8 mouse cellular contexts compared by ENCODE assay signal in the genomic region with DNA sequence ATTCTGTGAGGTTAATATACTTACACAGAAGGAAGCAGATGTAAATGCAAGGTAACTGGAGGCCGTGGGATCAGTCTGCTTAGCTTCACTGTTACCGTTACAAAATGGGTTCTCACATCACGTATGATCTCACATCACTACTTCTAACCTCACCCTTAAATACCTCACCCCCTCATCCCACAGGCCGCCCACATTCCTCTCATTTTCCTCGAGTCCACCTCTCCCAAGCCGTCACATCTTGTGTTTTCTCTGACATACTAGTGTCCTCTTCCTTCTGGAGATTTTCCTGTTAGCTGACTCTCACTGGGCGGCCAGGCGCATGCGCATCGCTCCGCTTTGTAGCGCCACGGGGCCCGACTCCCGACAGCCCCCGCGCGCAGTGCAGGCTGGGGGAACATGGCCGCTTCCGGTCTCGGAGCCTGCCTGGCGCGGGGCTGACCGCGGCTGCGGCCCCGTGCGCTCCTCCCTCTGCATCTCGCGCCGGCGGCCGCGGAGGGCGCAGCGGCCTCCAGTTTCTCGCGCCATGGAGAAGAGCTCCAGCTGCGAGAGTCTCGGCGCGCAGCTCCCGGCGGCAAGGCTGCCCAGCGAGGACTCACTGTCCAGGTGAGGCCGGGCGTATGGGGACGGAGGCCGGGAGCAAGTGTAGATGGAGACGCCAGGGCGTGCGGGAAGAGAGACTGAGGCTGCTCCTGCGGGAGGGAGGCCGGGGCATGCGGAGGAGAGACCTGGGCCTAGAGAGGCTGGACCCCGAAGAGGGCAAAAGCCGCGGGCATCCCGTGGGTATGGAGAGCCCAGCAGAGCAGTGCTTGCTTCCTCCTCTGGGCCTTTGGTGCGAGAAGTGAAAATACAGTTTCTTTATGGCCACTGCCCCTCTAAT. TPM values are rescaled to one million over a fixed set of nuclear protein-coding genes. Genes with fewer than 3 reads are reported as not detected.
DNase-seq lines count a peak whose midpoint lies in the region; ATAC-seq lines count a peak whose summit lies in the region.

No protein-coding gene starts in this region.

- H3K36me3 ChIP-seq in heart, embryonic 14.5 days (ENCODE audit: control insufficient read depth, insufficient read depth, low read length) = no peaks in the 10 kb centered on the region
- H3K36me3 ChIP-seq in liver, embryonic 13.5 days = no peaks in the 10 kb centered on the region; the same call in 1 of the 2 replicates
- H3K36me3 ChIP-seq in stomach, embryonic 16.5 days (ENCODE audit: control insufficient read depth, insufficient read depth, low read length) = 0 out of 2 replicates have a peak, but pooled peaks cover 5% of the 10 kb centered on the region

- peak overlapping the region; percentile 66 for H3K4me2 ChIP-seq in heart, embryonic 14.5 days (ENCODE audit: low read length)
- peak overlapping the region; percentile 80 for H3K4me2 ChIP-seq in liver, embryonic 13.5 days
- peak overlapping the region; percentile 87 for H3K4me2 ChIP-seq in stomach, embryonic 16.5 days (ENCODE audit: low read depth, low read length)

- peak; percentile 95 for DNase-seq in CD4-positive helper T cell, adult 2 months (ENCODE audit: low read depth, low spot score)
- peak; percentile 85 for DNase-seq in brain, embryonic 18.5 days (ENCODE audit: low read depth, low spot score)
- peak; percentile 97 for DNase-seq in kidney, postnatal 14 days
- DNase-seq in liver, embryonic 13.5 days = peak; percentile 91
- peak; percentile 94 for DNase-seq in neural tube, embryonic 10.5 days (ENCODE audit: extremely low spot score, low spot score)

- ATAC-seq in erythroid progenitor cell, adult 5-6 weeks (replicated peaks; ENCODE audit: low FRiP score, poor library complexity, severe bottlenecking) = peak; percentile 96
- peak; percentile 98 for ATAC-seq in heart, embryonic 14.5 days (ENCODE audit: insufficient number of reproducible peaks, insufficient read depth, low FRiP score, low read depth)
- peak; percentile 98 for ATAC-seq in liver, embryonic 13.5 days (ENCODE audit: low read depth)
- peak; percentile 99 for ATAC-seq in stomach, embryonic 16.5 days (ENCODE audit: insufficient read depth, low FRiP score)

- no peaks in the 10 kb centered on the region for H3K27me3 ChIP-seq in heart, embryonic 14.5 days (ENCODE audit: control insufficient read depth, insufficient read depth, low read length)
- no peaks in the 10 kb centered on the region for H3K27me3 ChIP-seq in liver, embryonic 13.5 days
- no peaks in the 10 kb centered on the region for H3K27me3 ChIP-seq in stomach, embryonic 16.5 days (ENCODE audit: control insufficient read depth, insufficient read depth, low read length)

- peak overlapping the region; percentile 86 to 97 for H3K4me3 ChIP-seq in heart, embryonic 14.5 days (ENCODE audit: control insufficient read depth in 1 of 2, insufficient read depth in 1 of 2, low read depth in 1 of 2, low read length in 2 of 2)
- peak overlapping the region; percentile 98 for H3K4me3 ChIP-seq in liver, embryonic 13.5 days (replicated peaks)
- H3K4me3 ChIP-seq in stomach, embryonic 16.5 days (replicated peaks; ENCODE audit: low read length) = peak overlapping the region; percentile 95

- under 1% methylated on average over 59 of the region's 60 CpGs for WGBS in heart, embryonic 14.5 days
- 1% methylated on average over 60 of the region's 60 CpGs for WGBS in liver, embryonic 13.5 days (ENCODE audit: insufficient replicate concordance)
- under 1% methylated on average over 60 of the region's 60 CpGs for WGBS in stomach, embryonic 16.5 days

- H3K9me3 ChIP-seq in heart, embryonic 14.5 days (ENCODE audit: control insufficient read depth, low read length) = no peaks in the 10 kb centered on the region
- H3K9me3 ChIP-seq in liver, embryonic 13.5 days (replicated peaks) = no peaks in the 10 kb centered on the region
- H3K9me3 ChIP-seq in stomach, embryonic 16.5 days (replicated peaks; ENCODE audit: control insufficient read depth, low read length) = peaks cover 7% of the 10 kb centered on the region

- H3K27ac ChIP-seq in heart, embryonic 14.5 days (replicated peaks in 1 of 2; ENCODE audit: control insufficient read depth in 1 of 2, insufficient read depth in 1 of 2, low read depth in 2 of 2, low read length in 2 of 2) = peak overlapping the region; percentile 89 to 96
- H3K27ac ChIP-seq in liver, embryonic 13.5 days = peak overlapping the region; percentile 93
- peak overlapping the region; percentile 96 for H3K27ac ChIP-seq in stomach, embryonic 16.5 days (ENCODE audit: low read length)

- H3K9ac ChIP-seq in heart, embryonic 14.5 days (ENCODE audit: low read length) = peak overlapping the region; percentile 95
- peak overlapping the region; percentile 94 for H3K9ac ChIP-seq in liver, embryonic 13.5 days
- H3K9ac ChIP-seq in stomach, embryonic 16.5 days (ENCODE audit: low read length) = peak overlapping the region; percentile 100

- peaks cover 0 to 5% of the 10 kb centered on the region in 2 experiments; a peak in 1 of 4 replicates for H3K4me1 ChIP-seq in heart, embryonic 14.5 days (ENCODE audit: control insufficient read depth in 2 of 2, insufficient read depth in 2 of 2, low read length in 2 of 2)
- peaks cover 21% of the 10 kb centered on the region for H3K4me1 ChIP-seq in liver, embryonic 13.5 days (replicated peaks)
- H3K4me1 ChIP-seq in stomach, embryonic 16.5 days (ENCODE audit: control insufficient read depth, insufficient read depth, low read length) = peaks cover 7% of the 10 kb centered on the region

RNA-seq across cellular contexts. Expression of gene Mtmr2, which starts 0.8 kb away (rescaled TPM):
- 11.7 and 12.6 TPM in 2 replicates for total RNA-seq in erythroid progenitor cell, adult 5-6 weeks (2015; ENCODE audit: low replicate concordance)
- total RNA-seq in erythroid progenitor cell, adult 5-6 weeks (2017; ENCODE audit: low replicate concordance) = 8.4 and 12.5 TPM in 2 replicates
- polyA plus RNA-seq in heart, embryonic 14.5 days (2014; fragmentation: Nextera tagmentation; extraction: Ambion mirVana) = 46.9 and 48.2 TPM in 2 replicates
- 22.8 and 25.4 TPM in 2 replicates for polyA plus RNA-seq in liver, embryonic 13.5 days (2015; fragmentation: Nextera tagmentation; extraction: Ambion mirVana)
- 65.7 and 70.4 TPM in 2 replicates for polyA plus RNA-seq in stomach, embryonic 16.5 days (2015; fragmentation: Nextera tagmentation; extraction: Ambion mirVana)

Comparison
In these comparisons a context has a peak if more than half of its experiments do, and no peak if none do; other contexts are left out.
1. Peak in every context shown above with its lines: DNase-seq, ATAC-seq, H3K4me3 ChIP-seq and H3K27ac ChIP-seq.